Mouse (Mus musculus) common myeloid progenitor, adult 5-6 weeks (primary cell): Measurements from ENCODE around the gene Tspo. TPM values are rescaled to one million over a fixed set of nuclear protein-coding genes. Genes with fewer than 3 reads are reported as not detected.
A peak's percentile ranks its signal among the peaks of the same experiment; 100 is the strongest.

Experiments
- ATAC-seq: replicated peaks from 2 replicates; pipeline ENCODE4 v1.8.0; 2016; ENCODE audit warnings: low read depth, mild to moderate bottlenecking, moderate TSS enrichment, inconsistent platforms; ENCODE audit not compliant: poor library complexity, severe bottlenecking
- total RNA-seq: library from RNA; stranded (forward); fragments of 200-1000, 187-1606 nt; gene quantifications from 2 replicates; pipeline ENCODE4 v1.2.3, GENCODE M21; 2017

Gene Tspo
- 60.8 and 78.3 TPM in 2 replicates for total RNA-seq

GRCm38 (mm10) chr15:83563327-83563856 lies at the start of gene Tspo, which contains the start of gene Mcat:
Gene Tspo (plus strand): TSS chr15:83563592.
Gene Mcat (minus strand): TSS chr15:83563787.
- peak; percentile 55 for ATAC-seq

GRCm38 (mm10) chr15:83515018-83515417 lies 48.4 kb upstream of the Tspo start:
- ATAC-seq, result no peak

- peak; percentile 93 for ATAC-seq
Measured at GRCm38 (mm10) chr15:83518215-83519048, 45.0 kb upstream of the Tspo start.

GRCm38 (mm10) chr15:83520861-83521382 lies 42.5 kb upstream of the Tspo start:
- ATAC-seq, result no peak

- ATAC-seq, result no peak
Measured at GRCm38 (mm10) chr15:83523196-83523595, 40.2 kb upstream of the Tspo start.

- no peak for ATAC-seq
Measured at GRCm38 (mm10) chr15:83523638-83524332, 39.6 kb upstream of the Tspo start.

- ATAC-seq, result no peak
Measured at GRCm38 (mm10) chr15:83524333-83524729, 39.1 kb upstream of the Tspo start.

GRCm38 (mm10) chr15:83526424-83527091 lies 36.8 kb upstream of the Tspo start, which contains the start of gene Bik:
Gene Bik (plus strand): TSS chr15:83526862.
- ATAC-seq, result peak; percentile 68

GRCm38 (mm10) chr15:83527092-83527437 lies 36.3 kb upstream of the Tspo start:
- ATAC-seq, result peak; percentile 40

GRCm38 (mm10) chr15:83527747-83528146 lies 35.6 kb upstream of the Tspo start:
- ATAC-seq, result no peak

GRCm38 (mm10) chr15:83528892-83529291 lies 34.5 kb upstream of the Tspo start:
- ATAC-seq, result no peak

GRCm38 (mm10) chr15:83529765-83530164 lies 33.6 kb upstream of the Tspo start:
- no peak for ATAC-seq

GRCm38 (mm10) chr15:83530233-83530632 lies 33.2 kb upstream of the Tspo start:
- ATAC-seq, result no peak

GRCm38 (mm10) chr15:83530688-83531087 lies 32.7 kb upstream of the Tspo start:
- no peak for ATAC-seq

- ATAC-seq, result no peak
Measured at GRCm38 (mm10) chr15:83531961-83532469, 31.4 kb upstream of the Tspo start.

- ATAC-seq, result no peak
Measured at GRCm38 (mm10) chr15:83532606-83533005, 30.8 kb upstream of the Tspo start.

- no peak for ATAC-seq
Measured at GRCm38 (mm10) chr15:83534960-83535889, 28.2 kb upstream of the Tspo start.

GRCm38 (mm10) chr15:83535890-83536231 lies 27.5 kb upstream of the Tspo start:
- ATAC-seq, result no peak

- ATAC-seq, result no peak
Measured at GRCm38 (mm10) chr15:83538855-83539254, 24.5 kb upstream of the Tspo start.
